Comparison of ENCODE assay signal across 8 mouse cellular contexts in the genomic region with DNA sequence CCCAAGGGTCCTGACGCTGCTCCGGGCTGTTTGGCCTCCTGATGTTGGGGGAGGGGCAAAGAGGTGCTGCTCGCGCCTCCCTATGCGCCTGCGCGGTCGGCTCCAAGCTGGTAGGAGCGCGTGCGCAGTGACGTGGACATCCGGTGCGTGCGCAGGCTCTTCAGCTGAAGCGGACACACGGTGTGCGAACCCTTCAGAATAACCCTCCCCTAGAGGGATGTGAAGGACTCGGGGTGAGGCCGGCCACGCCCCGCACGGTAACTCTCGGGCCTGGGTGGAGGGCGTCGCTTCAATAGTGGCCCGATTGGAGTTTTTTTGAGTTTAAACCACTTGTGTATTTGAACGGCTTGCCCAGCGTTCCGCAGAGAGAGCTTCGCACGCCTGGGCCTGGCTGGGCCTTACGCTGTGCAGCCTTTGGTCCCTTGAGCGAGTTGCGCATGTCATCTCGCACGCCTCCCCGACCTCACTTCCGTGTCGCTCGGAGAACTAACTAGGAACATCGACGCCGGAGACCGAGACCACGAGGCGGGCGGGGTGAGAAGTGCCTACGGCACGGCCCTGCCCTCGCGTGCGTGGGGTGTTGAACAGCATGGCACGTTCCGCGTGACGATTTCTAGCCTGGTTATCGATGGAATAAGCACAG. TPM values are rescaled to one million over a fixed set of nuclear protein-coding genes. Genes with fewer than 3 reads are reported as not detected.
DNase-seq lines count a peak whose midpoint lies in the region; ATAC-seq lines count a peak whose summit lies in the region.

A gene (plus strand): TSS at position 139 of the 643 bp plus-strand sequence.

- peak; percentile 85 for ATAC-seq in inflammation-experienced regulatory T-cells, adult 6 months
- ATAC-seq in megakaryocyte-erythroid progenitor cell, adult 5-6 weeks (replicated peaks; ENCODE audit: low FRiP score, low TSS enrichment, poor library complexity, severe bottlenecking), result peak; percentile 97

- intact Hi-C loops in gastrocnemius, postnatal 14 days (cut with DNase I; ENCODE audit: low total_unique reads), result no loop called here
- intact Hi-C loops in left cerebral cortex, postnatal 10 days (cut with DNase I), result no loop called here

- peak; percentile 97 to 98 for DNase-seq in adrenal gland, adult (ENCODE audit: inconsistent age in 2 of 2, low spot score in 1 of 2)
- DNase-seq in embryo, embryonic 10.5 days (ENCODE audit: low spot score), result peak; percentile 99
- peak; percentile 95 for DNase-seq in gastrocnemius, postnatal 14 days
- peak; percentile 94 to 98 for DNase-seq in left cerebral cortex, postnatal 10 days (ENCODE audit: extremely low spot score in 1 of 2, low spot score in 2 of 2)
- peak; percentile 93 for DNase-seq in right cerebral cortex, postnatal 25 days
- DNase-seq in urinary bladder, postnatal 4 days (ENCODE audit: low spot score in 2 of 2), result peak; percentile 96 to 97

RNA-seq across cellular contexts. Expression of the gene that starts here (rescaled TPM):
- total RNA-seq in gastrocnemius, postnatal 14 days (2021), result 10 to 100 TPM; 30.3 to 33.9 TPM
- 10 to 100 TPM; 22.2 to 45.3 (median 39.9) TPM for polyA plus RNA-seq in inflammation-experienced regulatory T-cells, adult 6 months (2017; shearing (Covaris generic))
- total RNA-seq in left cerebral cortex, postnatal 10 days (2021), result 10 to 100 TPM; 57.9 to 63.5 TPM
- 76.3 and 98.4 TPM in 2 replicates for total RNA-seq in megakaryocyte-erythroid progenitor cell, adult 5-6 weeks (2014; fragmentation: Nextera tagmentation)
- total RNA-seq in megakaryocyte-erythroid progenitor cell, adult 5-6 weeks (2017), result 82.5 and 83.6 TPM in 2 replicates

Comparison
In these comparisons a context has a peak if more than half of its experiments do, and no peak if none do; other contexts are left out.
1. Peak in every context shown above with its lines: DNase-seq and ATAC-seq.